Mouse (Mus musculus): ENCODE results near the gene Bmp6.

GRCm38 (mm10) chr13:38400662-38401061 lies 55.8 kb downstream of the Bmp6 start:
- TF ChIP-seq POLR2A (IDR thresholded peaks at IDR 0.05; ENCODE audit: low read depth, low read length) (no peak), CTCF (IDR thresholded peaks at IDR 0.05; ENCODE audit: borderline replicate concordance, insufficient read depth, low read length) (no peak)
